18 mouse cellular contexts compared by ENCODE assay signal in genomic region chr15:30278610-30279009, GRCm38 (mm10).
"Had no signal": no experiment of that assay in that cellular context is flagged by ENCODE, and none has a peak within 500 bp of the region (broad histone marks: within the 10 kb centered on the region; RNA-seq: fewer than 3 reads in every experiment).

No protein-coding gene starts in this region.

- H3K27me3 ChIP-seq: midbrain, embryonic 15.5 days; neural tube, embryonic 13.5 days; neural tube, embryonic 15.5 days had no signal

- H3K9me3 ChIP-seq: midbrain, embryonic 10.5 days; midbrain, embryonic 15.5 days; neural tube, embryonic 13.5 days; neural tube, embryonic 15.5 days had no signal

- H3K36me3 ChIP-seq: midbrain, embryonic 10.5 days; midbrain, embryonic 15.5 days; neural tube, embryonic 13.5 days; neural tube, embryonic 15.5 days had no signal

- DNase-seq: lung, adult 18-20 months; lung, embryonic 14.5 days; lung, postnatal 10 days; lung, postnatal 4 days; retina, postnatal 1 day; right cerebral cortex, adult 18-20 months; right cerebral cortex, postnatal 25 days; right cerebral cortex, postnatal 4 days; spleen, adult 18-20 months; thymus, adult 18-20 months; thymus, postnatal 14 days; thymus, postnatal 36 days had no signal

- H3K9ac ChIP-seq: liver, embryonic 14.5 days; lung, embryonic 14.5 days; midbrain, embryonic 15.5 days; neural tube, embryonic 13.5 days; neural tube, embryonic 15.5 days had no signal

- H3K4me2 ChIP-seq: lung, embryonic 14.5 days; midbrain, embryonic 15.5 days; neural tube, embryonic 13.5 days; neural tube, embryonic 15.5 days had no signal

- H3K27ac ChIP-seq: liver, embryonic 14.5 days; midbrain, embryonic 10.5 days; midbrain, embryonic 15.5 days; neural tube, embryonic 13.5 days; neural tube, embryonic 15.5 days had no signal

- H3K4me1 ChIP-seq: midbrain, embryonic 15.5 days; neural tube, embryonic 13.5 days had no signal

- H3K4me3 ChIP-seq: midbrain, embryonic 10.5 days; midbrain, embryonic 15.5 days; myocyte; neural tube, embryonic 13.5 days; neural tube, embryonic 15.5 days had no signal
